Mouse (Mus musculus): ENCODE data around the gene 1700056E22Rik.

The 1700056E22Rik gene

GRCm38 (mm10) chr1:184034011-184034557 lies at the start of gene 1700056E22Rik:
Gene 1700056E22Rik, minus strand, starts transcription at chr1:184034301.
- DNase-seq (ENCODE audit: extremely low read depth, insufficient read length, low spot score) = peak; percentile 100

- no peak for DNase-seq (ENCODE audit: extremely low read depth, insufficient read length, low spot score)
Measured at GRCm38 (mm10) chr1:184083166-184083565, 49.1 kb upstream of the 1700056E22Rik start.

- DNase-seq (ENCODE audit: extremely low read depth, insufficient read length, low spot score) = no peak
Measured at GRCm38 (mm10) chr1:184082661-184083060, 48.6 kb upstream of the 1700056E22Rik start.

GRCm38 (mm10) chr1:184079304-184079703 lies 45.2 kb upstream of the 1700056E22Rik start:
- no peak for DNase-seq (ENCODE audit: extremely low read depth, insufficient read length, low spot score)

GRCm38 (mm10) chr1:184076756-184077155 lies 42.7 kb upstream of the 1700056E22Rik start:
- DNase-seq (ENCODE audit: extremely low read depth, insufficient read length, low spot score) = peak; percentile 77

- no peak for DNase-seq (ENCODE audit: extremely low read depth, insufficient read length, low spot score)
Measured at GRCm38 (mm10) chr1:184076065-184076464, 42.0 kb upstream of the 1700056E22Rik start.

GRCm38 (mm10) chr1:184068971-184069370 lies 34.9 kb upstream of the 1700056E22Rik start:
- no peak for DNase-seq (ENCODE audit: extremely low read depth, insufficient read length, low spot score)

GRCm38 (mm10) chr1:184067704-184068558 lies 33.8 kb upstream of the 1700056E22Rik start:
- DNase-seq (ENCODE audit: extremely low read depth, insufficient read length, low spot score) = no peak

GRCm38 (mm10) chr1:184066460-184067287 lies 32.6 kb upstream of the 1700056E22Rik start:
- no peak for DNase-seq (ENCODE audit: extremely low read depth, insufficient read length, low spot score)

- DNase-seq (ENCODE audit: extremely low read depth, insufficient read length, low spot score) = no peak
Measured at GRCm38 (mm10) chr1:184065589-184066361, 31.7 kb upstream of the 1700056E22Rik start.

- DNase-seq (ENCODE audit: extremely low read depth, insufficient read length, low spot score) = no peak
Measured at GRCm38 (mm10) chr1:184064306-184064705, 30.2 kb upstream of the 1700056E22Rik start.

GRCm38 (mm10) chr1:184061901-184062300 lies 27.8 kb upstream of the 1700056E22Rik start:
- no peak for DNase-seq (ENCODE audit: extremely low read depth, insufficient read length, low spot score)

GRCm38 (mm10) chr1:184060828-184061734 lies 27.0 kb upstream of the 1700056E22Rik start:
- no peak for DNase-seq (ENCODE audit: extremely low read depth, insufficient read length, low spot score)

GRCm38 (mm10) chr1:184060381-184060780 lies 26.3 kb upstream of the 1700056E22Rik start:
- DNase-seq (ENCODE audit: extremely low read depth, insufficient read length, low spot score) = no peak

GRCm38 (mm10) chr1:184059814-184060213 lies 25.7 kb upstream of the 1700056E22Rik start:
- no peak for DNase-seq (ENCODE audit: extremely low read depth, insufficient read length, low spot score)

- DNase-seq (ENCODE audit: extremely low read depth, insufficient read length, low spot score) = no peak
Measured at GRCm38 (mm10) chr1:184058206-184058605, 24.1 kb upstream of the 1700056E22Rik start.

GRCm38 (mm10) chr1:184054176-184054575 lies 20.1 kb upstream of the 1700056E22Rik start:
- DNase-seq (ENCODE audit: extremely low read depth, insufficient read length, low spot score) = no peak

- DNase-seq (ENCODE audit: extremely low read depth, insufficient read length, low spot score) = no peak
Measured at GRCm38 (mm10) chr1:184053711-184054110, 19.6 kb upstream of the 1700056E22Rik start.

GRCm38 (mm10) chr1:184053141-184053540 lies 19.0 kb upstream of the 1700056E22Rik start:
- no peak for DNase-seq (ENCODE audit: extremely low read depth, insufficient read length, low spot score)
